Mouse (Mus musculus) mesoderm, embryonic 11.5 days (tissue): ENCODE data around the gene Nhlrc3.

Experiments
- DNase-seq: peaks from one replicate; pipeline ENCODE4 v3.0.0-alpha.2; 2012; ENCODE audit warnings: low read depth, low spot score

The Nhlrc3 gene

GRCm38 (mm10) chr3:53463046-53463764, at the start of gene Nhlrc3, which contains the start of gene Proser1:
Gene Nhlrc3, minus strand, starts transcription at chr3:53463332.
Gene Proser1, plus strand, starts transcription at chr3:53463666.
- peak; percentile 93 for DNase-seq

- no peak for DNase-seq
Measured at GRCm38 (mm10) chr3:53502428-53502827, 39.3 kb upstream of the Nhlrc3 start.

GRCm38 (mm10) chr3:53498351-53498905, 35.3 kb upstream of the Nhlrc3 start:
- no peak for DNase-seq

- no peak for DNase-seq
Measured at GRCm38 (mm10) chr3:53488353-53488752, 25.2 kb upstream of the Nhlrc3 start, which contains the start of gene Stoml3. Gene Stoml3, plus strand, starts transcription at chr3:53488653.

- DNase-seq = no peak
Measured at GRCm38 (mm10) chr3:53486996-53487576, 24.0 kb upstream of the Nhlrc3 start.

- no peak for DNase-seq
Measured at GRCm38 (mm10) chr3:53486561-53486960, 23.4 kb upstream of the Nhlrc3 start.

- no peak for DNase-seq
Measured at GRCm38 (mm10) chr3:53483414-53484059, 20.4 kb upstream of the Nhlrc3 start.

- no peak for DNase-seq
Measured at GRCm38 (mm10) chr3:53478419-53479046, 15.4 kb upstream of the Nhlrc3 start.

GRCm38 (mm10) chr3:53477468-53477867, 14.3 kb upstream of the Nhlrc3 start:
- DNase-seq = no peak

GRCm38 (mm10) chr3:53475889-53476288, 12.8 kb upstream of the Nhlrc3 start:
- peak; percentile 20 for DNase-seq

GRCm38 (mm10) chr3:53474179-53474578, 11.0 kb upstream of the Nhlrc3 start:
- DNase-seq = no peak

- DNase-seq = no peak
Measured at GRCm38 (mm10) chr3:53472061-53472460, 8.9 kb upstream of the Nhlrc3 start.

GRCm38 (mm10) chr3:53469650-53470049, 6.5 kb upstream of the Nhlrc3 start:
- DNase-seq = no peak

GRCm38 (mm10) chr3:53467356-53467755, 4.2 kb upstream of the Nhlrc3 start:
- DNase-seq = no peak

GRCm38 (mm10) chr3:53466481-53466880, 3.3 kb upstream of the Nhlrc3 start:
- DNase-seq = peak; percentile 40

- DNase-seq = no peak
Measured at GRCm38 (mm10) chr3:53465330-53465729, 2.2 kb upstream of the Nhlrc3 start.

- DNase-seq = peak; percentile 34
Measured at GRCm38 (mm10) chr3:53464146-53464698, 1.1 kb upstream of the Nhlrc3 start.

- no peak for DNase-seq
Measured at GRCm38 (mm10) chr3:53463765-53464114, 608 bp upstream of the Nhlrc3 start.

GRCm38 (mm10) chr3:53462701-53463045, 459 bp downstream of the Nhlrc3 start:
- DNase-seq = no peak

- DNase-seq = no peak
Measured at GRCm38 (mm10) chr3:53460106-53460505, 3.0 kb downstream of the Nhlrc3 start.

- no peak for DNase-seq
Measured at GRCm38 (mm10) chr3:53457750-53458149, 5.4 kb downstream of the Nhlrc3 start.

GRCm38 (mm10) chr3:53454984-53455383, 8.1 kb downstream of the Nhlrc3 start:
- DNase-seq = no peak
